Mouse (Mus musculus) CH12.LX (cell line): ENCODE measurements around the gene Dnm3. TPM values are rescaled to one million over a fixed set of nuclear protein-coding genes. Genes with fewer than 3 reads are reported as not detected.

Experiments
- DNase-seq: peaks from one replicate; pipeline ENCODE4 v3.0.0-alpha.2; 2013; ENCODE audit errors: extremely low read depth
- H3K27ac ChIP-seq: 2 replicates; pipeline ENCODE4 v1.5.1; 2012; ENCODE audit warnings: low read depth, mild to moderate bottlenecking, control low read depth, moderate library complexity; ENCODE audit not compliant: insufficient read depth
- H3K27me3 ChIP-seq: replicated peaks from 2 replicates; pipeline ENCODE3; 2012; ENCODE audit warnings: inconsistent platforms
- H3K36me3 ChIP-seq, 2 experiments: replicated peaks in 1 of 2; 2 replicates each; pipeline versions ENCODE3 to v1.6.1; 2012; ENCODE audit warnings: inconsistent platforms in 1 of 2, low read length in 1 of 2, mild to moderate bottlenecking in 1 of 2, mixed read lengths in 1 of 2, moderate library complexity in 1 of 2; ENCODE audit not compliant: control insufficient read depth in 1 of 2, insufficient read depth in 1 of 2
- H3K4me1 ChIP-seq, 2 experiments: 2 replicates each; pipeline ENCODE4 v1.6.1; 2012; ENCODE audit warnings: inconsistent platforms in 1 of 2, moderate library complexity in 1 of 2; ENCODE audit not compliant: insufficient read depth in 2 of 2, control insufficient read depth in 1 of 2
- H3K4me2 ChIP-seq: 2 replicates; pipeline ENCODE4 v1.6.1; 2012; ENCODE audit warnings: low read depth, mild to moderate bottlenecking, control low read depth; ENCODE audit not compliant: poor library complexity, insufficient read depth, severe bottlenecking
- H3K4me3 ChIP-seq, 3 experiments: fragments of 150-350 bp in 1 of 3; sonication (generic) in 1 of 3; replicated peaks in 1 of 3; 2 replicates each; pipeline versions ENCODE3 to v1.5.1; 2011 to 2012; ENCODE audit warnings: low read depth in 2 of 3, low read length in 2 of 3, mild to moderate bottlenecking in 2 of 3, moderate library complexity in 2 of 3, control low read depth in 1 of 3, improper control_type of control experiment in 1 of 3, inconsistent platforms in 1 of 3, mixed read lengths in 1 of 3; ENCODE audit not compliant: poor library complexity in 1 of 3
- H3K79me2 ChIP-seq: replicated peaks from 2 replicates; pipeline ENCODE4 v1.6.1; 2012; ENCODE audit warnings: mild to moderate bottlenecking, moderate library complexity; ENCODE audit not compliant: control insufficient read depth, poor library complexity, insufficient read depth, severe bottlenecking; ENCODE audit errors: extremely low read depth
- H3K9ac ChIP-seq: 2 replicates; pipeline ENCODE4 v1.6.1; 2012; ENCODE audit warnings: low read depth, mild to moderate bottlenecking, control low read depth, moderate library complexity; ENCODE audit not compliant: insufficient read depth
- H3K9me3 ChIP-seq: replicated peaks from 2 replicates; pipeline ENCODE3; 2012; ENCODE audit warnings: low read length, inconsistent platforms, mixed read lengths
- BHLHE40 ChIP-seq: IDR thresholded peaks from 2 replicates; pipeline ENCODE4 v1.6.1; 2011; ENCODE audit warnings: mild to moderate bottlenecking, low read depth, low read length, improper control_type of control experiment
- CHD2 ChIP-seq: IDR thresholded peaks from 2 replicates; pipeline ENCODE4 v1.6.1; 2011; ENCODE audit warnings: low read length, improper control_type of control experiment
- ETS1 ChIP-seq: conservative IDR thresholded peaks from 2 replicates; pipeline ENCODE4 v1.6.1; 2012; ENCODE audit warnings: low read depth, mild to moderate bottlenecking, inconsistent platforms, low read length, improper control_type of control experiment, moderate library complexity
- HCFC1 ChIP-seq: IDR thresholded peaks from 2 replicates; pipeline ENCODE4 v1.6.1; 2012; ENCODE audit warnings: low read depth, mild to moderate bottlenecking, inconsistent platforms, low read length, improper control_type of control experiment
- IRF4 ChIP-seq: IDR thresholded peaks from 2 replicates; pipeline ENCODE4 v1.6.1; 2014; ENCODE audit warnings: low read depth, mild to moderate bottlenecking, inconsistent platforms, low read length, improper control_type of control experiment
- JUN ChIP-seq: IDR thresholded peaks from 2 replicates; pipeline ENCODE4 v1.6.1; 2011; ENCODE audit warnings: low read depth, mild to moderate bottlenecking, low read length, improper control_type of control experiment, moderate library complexity; ENCODE audit not compliant: insufficient read depth
- JUND ChIP-seq: conservative IDR thresholded peaks from 2 replicates; pipeline ENCODE4 v1.6.1; 2011; ENCODE audit warnings: low read depth, low read length, improper control_type of control experiment
- KAT2A ChIP-seq: IDR thresholded peaks from 2 replicates; pipeline ENCODE4 v1.6.1; 2012; ENCODE audit warnings: low read length, improper control_type of control experiment, inconsistent platforms; ENCODE audit not compliant: insufficient replicate concordance
- MAFK ChIP-seq: IDR thresholded peaks from 2 replicates; pipeline ENCODE4 v1.6.1; 2011; ENCODE audit warnings: low read length, improper control_type of control experiment; ENCODE audit not compliant: insufficient replicate concordance
- MAZ ChIP-seq: IDR thresholded peaks from 2 replicates; pipeline ENCODE4 v1.6.1; 2012; ENCODE audit warnings: low read depth, mild to moderate bottlenecking, inconsistent platforms, low read length, improper control_type of control experiment, moderate library complexity
- MYC ChIP-seq: IDR thresholded peaks from 2 replicates; pipeline ENCODE4 v1.6.1; 2011; ENCODE audit warnings: low read depth, mild to moderate bottlenecking, improper control_type of control experiment, low read length
- NRF1 ChIP-seq: IDR thresholded peaks from 2 replicates; pipeline ENCODE4 v1.6.1; 2014; ENCODE audit warnings: low read depth, mild to moderate bottlenecking, inconsistent platforms, low read length, improper control_type of control experiment, moderate library complexity
- PAX5 ChIP-seq: IDR thresholded peaks from 2 replicates; pipeline ENCODE4 v1.6.1; 2012; ENCODE audit warnings: low read length, inconsistent platforms, mixed read lengths
- POLR2AphosphoS2 ChIP-seq: IDR thresholded peaks from 2 replicates; pipeline ENCODE4 v1.6.1; 2011; ENCODE audit warnings: low read depth, low read length, improper control_type of control experiment
- RCOR1 ChIP-seq: conservative IDR thresholded peaks from 2 replicates; pipeline ENCODE4 v1.6.1; 2012; ENCODE audit warnings: low read depth, mild to moderate bottlenecking, inconsistent platforms, low read length, improper control_type of control experiment
- SMC3 ChIP-seq: IDR thresholded peaks from 2 replicates; pipeline ENCODE4 v1.6.1; 2011; ENCODE audit warnings: low read depth, low read length, improper control_type of control experiment
- TCF12 ChIP-seq: IDR thresholded peaks from 2 replicates; pipeline ENCODE4 v1.6.1; 2014; ENCODE audit warnings: low read depth, mild to moderate bottlenecking, inconsistent platforms, low read length, improper control_type of control experiment
- ZKSCAN1 ChIP-seq: IDR thresholded peaks from 2 replicates; pipeline ENCODE4 v1.6.1; 2012; ENCODE audit warnings: low read depth, inconsistent platforms, low read length, improper control_type of control experiment, borderline replicate concordance
- ZMIZ1 ChIP-seq: IDR thresholded peaks from 2 replicates; pipeline ENCODE4 v1.6.1; 2012; ENCODE audit warnings: low read depth, mild to moderate bottlenecking, inconsistent platforms, low read length, improper control_type of control experiment
- ZNF384 ChIP-seq: IDR thresholded peaks from 2 replicates; pipeline ENCODE4 v1.6.1; 2012; ENCODE audit warnings: low read depth, low read length, improper control_type of control experiment, inconsistent platforms
- dilution Hi-C: fragments of 300-500 bp; cut with MboI; formaldehyde crosslinking; loops from 2 replicates; pipeline ENCODE4 v1.14.3; 2020; ENCODE audit warnings: low sequenced_read_pairs; ENCODE audit not compliant: extremely low pct_unique_long_range_greater_than_20kb, extremely low pct_ligation_motif_present
- in situ Hi-C: fragments of 300-500 bp; cut with MboI; formaldehyde crosslinking; loops from 3 replicates; pipeline ENCODE4 v1.14.3; 2019; ENCODE audit warnings: low sequenced_read_pairs, low pct_ligation_motif_present, low pct_unique_long_range_greater_than_20kb, mixed read lengths
- polyA plus RNA-seq: library from polyadenylated mRNA; unstranded; fragments of >175 nt; gene quantifications from 2 replicates; pipeline ENCODE4 v1.2.1, GENCODE M21; 2012; ENCODE audit warnings: low read depth; ENCODE audit not compliant: insufficient read length
- total RNA-seq, 2 experiments: library from RNA; depleted of rRNA; stranded (reverse); fragments of 300-350 nt in 1 of 2; fragments of >200 nt in 1 of 2; gene quantifications; 2 replicates each; pipeline ENCODE4 v1.2.3; 2012 to 2014

The Dnm3 gene
- total and polyA plus RNA-seq, 3 experiments, result 3.6 to 9.5 (median 6.9) TPM

- H3K9me3 ChIP-seq, result no peaks in the 10 kb centered on the region
- no peak overlapping the region for H3K4me2 ChIP-seq
- TF ChIP-seq JUN, result no peak
- TF ChIP-seq KAT2A, result no peak
- no peak for TF ChIP-seq POLR2AphosphoS2
- no peak for TF ChIP-seq ETS1
- no peak for TF ChIP-seq HCFC1
- TF ChIP-seq RCOR1, result no peak
- TF ChIP-seq CHD2, result no peak
- no peak for TF ChIP-seq MYC
- no peak for TF ChIP-seq TCF12
- no peak for TF ChIP-seq SMC3
- no peak for TF ChIP-seq IRF4
- no peak for TF ChIP-seq NRF1
- no peak for TF ChIP-seq ZNF384
- no peak for TF ChIP-seq MAFK
- no peak for TF ChIP-seq MAZ
- no peak for TF ChIP-seq BHLHE40
- no peak for TF ChIP-seq ZKSCAN1
- TF ChIP-seq ZMIZ1, result no peak
- TF ChIP-seq JUND, result no peak
- H3K27me3 ChIP-seq, result no peaks in the 10 kb centered on the region
- peaks cover 18 to 25% of the 10 kb centered on the region in 2 experiments for H3K4me1 ChIP-seq
- no peaks in the 10 kb centered on the region for H3K36me3 ChIP-seq
- no peaks in the 10 kb centered on the region for H3K79me2 ChIP-seq
- no peak overlapping the region for H3K9ac ChIP-seq
- no peak overlapping the region for H3K27ac ChIP-seq
- in situ Hi-C loops (loop anchor here (5.0 to 10.0 kb wide), 3 partner anchors 127 to 567 kb away; no protein-coding TSS in a partner anchor), dilution Hi-C loops (no loop called here)
- no peak overlapping the region for H3K4me3 ChIP-seq
- DNase-seq, result no peak
Measured at GRCm38 (mm10) chr1:162312152-162312551, 165.7 kb downstream of the Dnm3 start.

GRCm38 (mm10) chr1:162305247-162305646 lies 172.6 kb downstream of the Dnm3 start:
- H3K4me2 ChIP-seq, result no peak overlapping the region
- in situ Hi-C loops, result no loop called here

More at GRCm38 (mm10) chr1:162305247-162305646, 172.6 kb downstream of the Dnm3 start:
- dilution Hi-C loops, result no loop called here
- H3K79me2 ChIP-seq, result no peaks in the 10 kb centered on the region
- no peak for DNase-seq
- TF ChIP-seq PAX5, result no peak
- no peaks in the 10 kb centered on the region for H3K27me3 ChIP-seq
- H3K9ac ChIP-seq, result no peak overlapping the region
- H3K4me3 ChIP-seq, result no peak overlapping the region
- no peak overlapping the region for H3K27ac ChIP-seq
- H3K36me3 ChIP-seq, result no peaks in the 10 kb centered on the region
- H3K4me1 ChIP-seq, result peaks cover 12 to 15% of the 10 kb centered on the region in 2 experiments
- H3K9me3 ChIP-seq, result no peaks in the 10 kb centered on the region
